Mouse (Mus musculus): Measurements from ENCODE around the gene Timm22. TPM values are rescaled to one million over a fixed set of nuclear protein-coding genes. Genes with fewer than 3 reads are reported as not detected.
A peak's percentile ranks its signal among the peaks of the same experiment; 100 is the strongest.

The Timm22 gene
- polyA plus RNA-seq (2012; rRNA removed) (6.2 and 11.1 TPM in 2 replicates), polyA plus RNA-seq (2014; fragmentation: Nextera tagmentation; extraction: Ambion mirVana) (47.4 and 47.8 TPM in 2 replicates)

- DNase-seq (ENCODE audit: low read depth in 3 of 3, low spot score in 3 of 3) (peak; percentile 93 to 96 (median 94)), ATAC-seq (ENCODE audit: insufficient read depth) (peak; percentile 96)
- H3K36me3 ChIP-seq (replicated peaks; ENCODE audit: control insufficient read depth, insufficient read depth, low read depth): no peaks in the 10 kb centered on the region
- H3K9me3 ChIP-seq (ENCODE audit: control insufficient read depth, low read length): no peaks in the 10 kb centered on the region
- H3K27ac ChIP-seq: peak within 1 kb of the TSS; percentile 5
- H3K4me1 ChIP-seq (replicated peaks; ENCODE audit: control insufficient read depth in 2 of 2, insufficient read depth in 2 of 2, low read length in 1 of 2): no peaks in the 10 kb centered on the region; a peak in 1 of 4 replicates
- no peaks in the 10 kb centered on the region for H3K27me3 ChIP-seq (ENCODE audit: control insufficient read depth, insufficient read depth, low read length)
- peak within 1 kb of the TSS; percentile 94 for H3K9ac ChIP-seq (replicated peaks)
- TF ChIP-seq EP300 (IDR thresholded peaks at IDR 0.05; ENCODE audit: low read depth) (no peak), CTCF (IDR thresholded peaks at IDR 0.05; ENCODE audit: low read depth) (peak; percentile 99)
- WGBS (ENCODE audit: insufficient replicate concordance): under 1% methylated on average over 46 of the region's 46 CpGs
- peak within 1 kb of the TSS; percentile 85 for H3K4me2 ChIP-seq (ENCODE audit: low read depth)
- peak within 1 kb of the TSS; percentile 81 to 98 for H3K4me3 ChIP-seq (ENCODE audit: insufficient read depth in 1 of 2, low read depth in 2 of 2, low read length in 2 of 2)
These were observed at the start of gene Timm22 for GRCm38 (mm10) chr11:76406702-76407583. Gene Timm22, plus strand, starts transcription at chr11:76406952.

GRCm38 (mm10) chr11:76357464-76357863, 49.3 kb upstream of the Timm22 start:
- H3K27ac ChIP-seq: no peak overlapping the region
- WGBS (ENCODE audit: insufficient replicate concordance): 72% methylated on average over 12 of the region's 12 CpGs
- no peaks in the 10 kb centered on the region for H3K4me1 ChIP-seq (replicated peaks; ENCODE audit: control insufficient read depth in 2 of 2, insufficient read depth in 2 of 2, low read length in 1 of 2)
- H3K4me2 ChIP-seq (ENCODE audit: low read depth): no peak overlapping the region
- H3K27me3 ChIP-seq (ENCODE audit: control insufficient read depth, insufficient read depth, low read length): no peaks in the 10 kb centered on the region
- TF ChIP-seq EP300 (IDR thresholded peaks at IDR 0.05; ENCODE audit: low read depth): no peak
- no peak for TF ChIP-seq CTCF (IDR thresholded peaks at IDR 0.05; ENCODE audit: low read depth)
- ATAC-seq (ENCODE audit: insufficient read depth): no peak
- DNase-seq (ENCODE audit: low read depth in 3 of 3, low spot score in 3 of 3): no peak
- no peak overlapping the region for H3K4me3 ChIP-seq (ENCODE audit: insufficient read depth in 1 of 2, low read depth in 2 of 2, low read length in 2 of 2)
- no peak overlapping the region for H3K9ac ChIP-seq (replicated peaks)
- no peaks in the 10 kb centered on the region for H3K36me3 ChIP-seq (replicated peaks; ENCODE audit: control insufficient read depth, insufficient read depth, low read depth)
- H3K9me3 ChIP-seq (ENCODE audit: control insufficient read depth, low read length): no peaks in the 10 kb centered on the region

GRCm38 (mm10) chr11:76358628-76359320, 48.0 kb upstream of the Timm22 start:
- H3K9ac ChIP-seq (replicated peaks): no peak overlapping the region
- 74% methylated on average over 14 of the region's 14 CpGs for WGBS (ENCODE audit: insufficient replicate concordance)
- 0 out of 4 replicates have a peak, but pooled peaks cover 0 to 1% of the 10 kb centered on the region in 2 experiments for H3K4me1 ChIP-seq (replicated peaks; ENCODE audit: control insufficient read depth in 2 of 2, insufficient read depth in 2 of 2, low read length in 1 of 2)
- H3K27me3 ChIP-seq (ENCODE audit: control insufficient read depth, insufficient read depth, low read length): no peaks in the 10 kb centered on the region
- H3K4me2 ChIP-seq (ENCODE audit: low read depth): no peak overlapping the region
- H3K4me3 ChIP-seq (ENCODE audit: insufficient read depth in 1 of 2, low read depth in 2 of 2, low read length in 2 of 2): no peak overlapping the region
- ATAC-seq (ENCODE audit: insufficient read depth): no peak
- DNase-seq (ENCODE audit: low read depth in 3 of 3, low spot score in 3 of 3): no peak
- no peaks in the 10 kb centered on the region for H3K9me3 ChIP-seq (ENCODE audit: control insufficient read depth, low read length)
- no peak for TF ChIP-seq CTCF (IDR thresholded peaks at IDR 0.05; ENCODE audit: low read depth)
- TF ChIP-seq EP300 (IDR thresholded peaks at IDR 0.05; ENCODE audit: low read depth): no peak
- no peaks in the 10 kb centered on the region for H3K36me3 ChIP-seq (replicated peaks; ENCODE audit: control insufficient read depth, insufficient read depth, low read depth)
- no peak overlapping the region for H3K27ac ChIP-seq

GRCm38 (mm10) chr11:76360255-76360654, 46.5 kb upstream of the Timm22 start:
- 0 out of 4 replicates have a peak, but pooled peaks cover 0 to 1% of the 10 kb centered on the region in 2 experiments for H3K4me1 ChIP-seq (replicated peaks; ENCODE audit: control insufficient read depth in 2 of 2, insufficient read depth in 2 of 2, low read length in 1 of 2)
- H3K4me2 ChIP-seq (ENCODE audit: low read depth): no peak overlapping the region
- no peak for TF ChIP-seq CTCF (IDR thresholded peaks at IDR 0.05; ENCODE audit: low read depth)
- no peak for TF ChIP-seq EP300 (IDR thresholded peaks at IDR 0.05; ENCODE audit: low read depth)
- no peak overlapping the region for H3K9ac ChIP-seq (replicated peaks)
- ATAC-seq (ENCODE audit: insufficient read depth) (no peak), DNase-seq (ENCODE audit: low read depth in 3 of 3, low spot score in 3 of 3) (no peak)
- no peaks in the 10 kb centered on the region for H3K36me3 ChIP-seq (replicated peaks; ENCODE audit: control insufficient read depth, insufficient read depth, low read depth)
- H3K9me3 ChIP-seq (ENCODE audit: control insufficient read depth, low read length): no peaks in the 10 kb centered on the region
- no peak overlapping the region for H3K27ac ChIP-seq
- 72% methylated on average over 6 of the region's 6 CpGs for WGBS (ENCODE audit: insufficient replicate concordance)
- no peak overlapping the region for H3K4me3 ChIP-seq (ENCODE audit: insufficient read depth in 1 of 2, low read depth in 2 of 2, low read length in 2 of 2)
- H3K27me3 ChIP-seq (ENCODE audit: control insufficient read depth, insufficient read depth, low read length): no peaks in the 10 kb centered on the region

- no peak overlapping the region for H3K9ac ChIP-seq (replicated peaks)
- DNase-seq (ENCODE audit: low read depth in 3 of 3, low spot score in 3 of 3) (no peak), ATAC-seq (ENCODE audit: insufficient read depth) (no peak)
- no peaks in the 10 kb centered on the region for H3K36me3 ChIP-seq (replicated peaks; ENCODE audit: control insufficient read depth, insufficient read depth, low read depth)
- TF ChIP-seq EP300 (IDR thresholded peaks at IDR 0.05; ENCODE audit: low read depth): no peak
- TF ChIP-seq CTCF (IDR thresholded peaks at IDR 0.05; ENCODE audit: low read depth): no peak
- 0 out of 4 replicates have a peak, but pooled peaks cover 0 to 1% of the 10 kb centered on the region in 2 experiments for H3K4me1 ChIP-seq (replicated peaks; ENCODE audit: control insufficient read depth in 2 of 2, insufficient read depth in 2 of 2, low read length in 1 of 2)
- H3K27me3 ChIP-seq (ENCODE audit: control insufficient read depth, insufficient read depth, low read length): no peaks in the 10 kb centered on the region
- no peaks in the 10 kb centered on the region for H3K9me3 ChIP-seq (ENCODE audit: control insufficient read depth, low read length)
- no peak overlapping the region for H3K4me2 ChIP-seq (ENCODE audit: low read depth)
- H3K4me3 ChIP-seq (ENCODE audit: insufficient read depth in 1 of 2, low read depth in 2 of 2, low read length in 2 of 2): no peak overlapping the region
- WGBS (ENCODE audit: insufficient replicate concordance): 42% methylated on average over 4 of the region's 4 CpGs
- no peak overlapping the region for H3K27ac ChIP-seq
These were observed 45.3 kb upstream of the Timm22 start for GRCm38 (mm10) chr11:76361422-76361821.

All from liver, embryonic 14.5 days (tissue).